Mouse (Mus musculus): ENCODE measurements around the gene Pxmp4. TPM values are rescaled to one million over a fixed set of nuclear protein-coding genes. Genes with fewer than 3 reads are reported as not detected.
A peak's percentile ranks its signal among the peaks of the same experiment; 100 is the strongest.

Gene Pxmp4
- polyA plus RNA-seq, 1 experiment = 41.3 TPM

- H3K4me1 ChIP-seq (ENCODE audit: control insufficient read depth, insufficient read depth, low read length) = no peaks in the 10 kb centered on the region
- DNase-seq = no peak
- no peak overlapping the region for H3K4me3 ChIP-seq (replicated peaks; ENCODE audit: extremely low read depth, low read depth, low read length)
- 65% methylated on average over 8 of the region's 8 CpGs for WGBS
- no peak for TF ChIP-seq POLR2A (IDR thresholded peaks at IDR 0.05; ENCODE audit: borderline replicate concordance, extremely low read depth, low read depth, low read length)
- TF ChIP-seq CTCF (IDR thresholded peaks at IDR 0.05; ENCODE audit: insufficient read depth, low read length) = no peak
Measured at GRCm38 (mm10) chr2:154580586-154580985, 22.9 kb downstream of the Pxmp4 start.

GRCm38 (mm10) chr2:154577744-154578067 lies 25.8 kb downstream of the Pxmp4 start:
- WGBS = 95% methylated on average over 6 of the region's 6 CpGs
- no peak for DNase-seq
- TF ChIP-seq POLR2A (IDR thresholded peaks at IDR 0.05; ENCODE audit: borderline replicate concordance, extremely low read depth, low read depth, low read length) (no peak), CTCF (IDR thresholded peaks at IDR 0.05; ENCODE audit: insufficient read depth, low read length) (no peak)
- H3K4me1 ChIP-seq (ENCODE audit: control insufficient read depth, insufficient read depth, low read length) = no peaks in the 10 kb centered on the region
- H3K4me3 ChIP-seq (replicated peaks; ENCODE audit: extremely low read depth, low read depth, low read length) = no peak overlapping the region

- Histone ChIP-seq H3K4me3 (replicated peaks; ENCODE audit: extremely low read depth, low read depth, low read length) (no peak overlapping the region), H3K4me1 (ENCODE audit: control insufficient read depth, insufficient read depth, low read length) (no peaks in the 10 kb centered on the region)
- 69% methylated on average over 12 of the region's 12 CpGs for WGBS
- DNase-seq = no peak
- TF ChIP-seq CTCF (IDR thresholded peaks at IDR 0.05; ENCODE audit: insufficient read depth, low read length) (no peak), POLR2A (IDR thresholded peaks at IDR 0.05; ENCODE audit: borderline replicate concordance, extremely low read depth, low read depth, low read length) (no peak)
Measured at GRCm38 (mm10) chr2:154576876-154577743, 26.4 kb downstream of the Pxmp4 start.

GRCm38 (mm10) chr2:154574271-154574670 lies 29.2 kb downstream of the Pxmp4 start:
- DNase-seq = no peak
- TF ChIP-seq POLR2A (IDR thresholded peaks at IDR 0.05; ENCODE audit: borderline replicate concordance, extremely low read depth, low read depth, low read length) = no peak
- no peak for TF ChIP-seq CTCF (IDR thresholded peaks at IDR 0.05; ENCODE audit: insufficient read depth, low read length)
- 66% methylated on average over 7 of the region's 7 CpGs for WGBS
- no peaks in the 10 kb centered on the region for H3K4me1 ChIP-seq (ENCODE audit: control insufficient read depth, insufficient read depth, low read length)
- no peak overlapping the region for H3K4me3 ChIP-seq (replicated peaks; ENCODE audit: extremely low read depth, low read depth, low read length)

GRCm38 (mm10) chr2:154572996-154573395 lies 30.5 kb downstream of the Pxmp4 start:
- Histone ChIP-seq H3K4me1 (ENCODE audit: control insufficient read depth, insufficient read depth, low read length) (no peaks in the 10 kb centered on the region), H3K4me3 (replicated peaks; ENCODE audit: extremely low read depth, low read depth, low read length) (no peak overlapping the region)
- TF ChIP-seq POLR2A (IDR thresholded peaks at IDR 0.05; ENCODE audit: borderline replicate concordance, extremely low read depth, low read depth, low read length) (no peak), CTCF (IDR thresholded peaks at IDR 0.05; ENCODE audit: insufficient read depth, low read length) (no peak)
- 74% methylated on average over 3 of the region's 3 CpGs for WGBS
- DNase-seq = no peak

- Histone ChIP-seq H3K4me3 (replicated peaks; ENCODE audit: extremely low read depth, low read depth, low read length) (no peak overlapping the region), H3K4me1 (ENCODE audit: control insufficient read depth, insufficient read depth, low read length) (no peaks in the 10 kb centered on the region)
- DNase-seq = no peak
- TF ChIP-seq CTCF (IDR thresholded peaks at IDR 0.05; ENCODE audit: insufficient read depth, low read length) (no peak), POLR2A (IDR thresholded peaks at IDR 0.05; ENCODE audit: borderline replicate concordance, extremely low read depth, low read depth, low read length) (no peak)
- 72% methylated on average over 8 of the region's 8 CpGs for WGBS
Measured at GRCm38 (mm10) chr2:154571976-154572375, 31.5 kb downstream of the Pxmp4 start.

- TF ChIP-seq POLR2A (IDR thresholded peaks at IDR 0.05; ENCODE audit: borderline replicate concordance, extremely low read depth, low read depth, low read length) = no peak
- no peak for TF ChIP-seq CTCF (IDR thresholded peaks at IDR 0.05; ENCODE audit: insufficient read depth, low read length)
- no peaks in the 10 kb centered on the region for H3K4me1 ChIP-seq (ENCODE audit: control insufficient read depth, insufficient read depth, low read length)
- DNase-seq = no peak
- 78% methylated on average over 4 of the region's 4 CpGs for WGBS
- no peak overlapping the region for H3K4me3 ChIP-seq (replicated peaks; ENCODE audit: extremely low read depth, low read depth, low read length)
Measured at GRCm38 (mm10) chr2:154571266-154571665, 32.2 kb downstream of the Pxmp4 start.

GRCm38 (mm10) chr2:154570666-154571065 lies 32.8 kb downstream of the Pxmp4 start:
- no peak for TF ChIP-seq POLR2A (IDR thresholded peaks at IDR 0.05; ENCODE audit: borderline replicate concordance, extremely low read depth, low read depth, low read length)
- TF ChIP-seq CTCF (IDR thresholded peaks at IDR 0.05; ENCODE audit: insufficient read depth, low read length) = no peak
- Histone ChIP-seq H3K4me1 (ENCODE audit: control insufficient read depth, insufficient read depth, low read length) (no peaks in the 10 kb centered on the region), H3K4me3 (replicated peaks; ENCODE audit: extremely low read depth, low read depth, low read length) (no peak overlapping the region)
- DNase-seq = no peak
- WGBS = 42% methylated on average over 4 of the region's 4 CpGs

GRCm38 (mm10) chr2:154569836-154570286 lies 33.6 kb downstream of the Pxmp4 start, which contains the start of gene E2f1:
TSS of gene E2f1 (minus strand) at chr2:154569892.
- TF ChIP-seq POLR2A (IDR thresholded peaks at IDR 0.05; ENCODE audit: borderline replicate concordance, extremely low read depth, low read depth, low read length) = no peak
- TF ChIP-seq CTCF (IDR thresholded peaks at IDR 0.05; ENCODE audit: insufficient read depth, low read length) = no peak

More at GRCm38 (mm10) chr2:154569836-154570286, 33.6 kb downstream of the Pxmp4 start, which contains the start of gene E2f1:
- peak; percentile 86 for DNase-seq
- 1% methylated on average over 44 of the region's 44 CpGs for WGBS
- Histone ChIP-seq H3K4me3 (replicated peaks; ENCODE audit: extremely low read depth, low read depth, low read length) (peak within 1 kb of the TSS; percentile 62), H3K4me1 (ENCODE audit: control insufficient read depth, insufficient read depth, low read length) (no peaks in the 10 kb centered on the region)

All from lung, adult 2 months (tissue).